Mouse (Mus musculus): ENCODE data around the gene Camk2g.

- no peak for TF ChIP-seq HCFC1 (IDR thresholded peaks at IDR 0.05; ENCODE audit: borderline replicate concordance, insufficient read depth, low read length)
- no peak for TF ChIP-seq ZNF384 (IDR thresholded peaks at IDR 0.05; ENCODE audit: low read depth, low read length)
- no peak for TF ChIP-seq MAFK (IDR thresholded peaks at IDR 0.05; ENCODE audit: insufficient read depth, low read depth, low read length)
- no peak for TF ChIP-seq ZC3H11A (IDR thresholded peaks at IDR 0.05; ENCODE audit: borderline replicate concordance, low read depth, low read length)
These were observed 91.7 kb downstream of the Camk2g start for GRCm38 (mm10) chr14:20702096-20702740.
